Mouse (Mus musculus) embryonic facial prominence, embryonic 12.5 days (tissue): ENCODE results near the gene Hoxc10. TPM values are rescaled to one million over a fixed set of nuclear protein-coding genes. Genes with fewer than 3 reads are reported as not detected.

Source experiments
- ATAC-seq: fragments of 200-750 bp; cut with Nextera tagmentation; 2 replicates; pipeline ENCODE4 v1.8.0; 2017; ENCODE audit not compliant: insufficient number of reproducible peaks, insufficient read depth, low FRiP score, low TSS enrichment
- H3K27ac ChIP-seq: fragments of 300-500 bp; sonication (generic); 2 replicates; pipeline ENCODE4 v1.5.1; 2016; ENCODE audit warnings: mild to moderate bottlenecking
- H3K27me3 ChIP-seq: fragments of 300-500 bp; sonication (generic); 2 replicates; pipeline ENCODE4 v1.6.1; 2016; ENCODE audit warnings: mild to moderate bottlenecking, moderate library complexity
- H3K36me3 ChIP-seq: fragments of 300-500 bp; sonication (generic); 2 replicates; pipeline ENCODE4 v1.6.1; 2016; ENCODE audit warnings: mild to moderate bottlenecking
- H3K4me1 ChIP-seq: fragments of 300-500 bp; sonication (generic); 2 replicates; pipeline ENCODE4 v1.6.1; 2016
- H3K4me2 ChIP-seq: fragments of 300-500 bp; sonication (generic); replicated peaks from 2 replicates; pipeline ENCODE4 v1.6.1; 2016; ENCODE audit warnings: mild to moderate bottlenecking, moderate library complexity
- H3K4me3 ChIP-seq: fragments of 300-500 bp; sonication (generic); 2 replicates; pipeline ENCODE4 v1.5.1; 2016; ENCODE audit warnings: mild to moderate bottlenecking
- H3K9ac ChIP-seq: fragments of 300-500 bp; sonication (generic); 2 replicates; pipeline ENCODE4 v1.6.1; 2016; ENCODE audit warnings: mild to moderate bottlenecking, moderate library complexity
- H3K9me3 ChIP-seq: fragments of 300-500 bp; sonication (generic); 2 replicates; pipeline ENCODE4 v1.6.1; 2016; ENCODE audit warnings: mild to moderate bottlenecking, moderate library complexity
- WGBS: fragments of 180-500 bp; shearing (Covaris S2); methylation state at CpG from one replicate; pipeline ENCODE4 v1.1.7; 2016; 5-methylcytosine and 5-hydroxymethylcytosine counted together
- polyA plus RNA-seq: library from polyadenylated mRNA; unstranded; fragments of >200 nt; fragmentation: Nextera tagmentation; extraction: Ambion mirVana; gene quantifications from 2 replicates; pipeline ENCODE4 v1.2.1, GENCODE M21; 2016

Hoxc10 gene
- polyA plus RNA-seq, 1 experiment from 2014 or later: not detected

DNA sequence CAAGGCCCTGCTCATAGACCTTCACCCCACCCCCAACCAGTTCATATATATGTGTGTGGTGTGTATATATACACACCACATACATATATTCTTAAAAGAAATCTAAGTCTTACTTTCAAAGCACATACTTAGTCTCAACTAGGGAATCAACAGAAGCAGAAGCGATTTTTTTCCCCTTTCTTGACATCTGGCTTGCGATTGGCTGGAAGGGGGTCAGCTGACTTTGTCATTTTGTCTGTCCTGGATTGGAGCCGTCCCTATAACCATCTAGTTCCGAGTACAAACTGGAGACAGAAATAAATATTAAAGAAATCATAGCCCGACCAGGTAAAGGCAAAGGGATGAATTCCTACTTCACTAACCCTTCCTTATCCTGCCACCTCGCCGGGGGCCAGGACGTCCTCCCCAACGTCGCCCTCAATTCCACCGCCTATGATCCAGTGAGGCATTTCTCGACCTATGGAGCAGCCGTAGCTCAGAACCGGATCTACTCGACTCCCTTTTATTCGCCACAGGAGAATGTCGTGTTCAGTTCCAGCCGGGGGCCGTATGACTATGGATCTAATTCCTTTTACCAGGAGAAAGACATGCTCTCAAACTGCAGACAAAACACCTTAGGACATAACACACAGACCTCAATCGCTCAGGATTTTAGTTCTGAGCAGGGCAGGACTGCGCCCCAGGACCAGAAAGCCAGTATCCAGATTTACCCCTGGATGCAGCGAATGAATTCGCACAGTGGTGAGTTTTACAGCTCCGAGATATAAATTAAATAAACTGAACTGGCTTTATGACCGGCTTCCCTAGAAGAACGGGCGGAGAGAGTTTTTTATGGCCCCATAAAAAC is 42.9 kb downstream of the Hoxc10 start:
- Histone ChIP-seq H3K9ac (no peak overlapping the region), H3K27me3 (peaks cover 98% of the 10 kb centered on the region), H3K9me3 (no peaks in the 10 kb centered on the region), H3K4me1 (no peaks in the 10 kb centered on the region), H3K27ac (no peak overlapping the region), H3K4me2 (no peak overlapping the region), H3K36me3 (no peaks in the 10 kb centered on the region), H3K4me3 (no peak overlapping the region)
- WGBS: 1% methylated on average over 27 of the region's 27 CpGs
- ATAC-seq: no peak

DNA sequence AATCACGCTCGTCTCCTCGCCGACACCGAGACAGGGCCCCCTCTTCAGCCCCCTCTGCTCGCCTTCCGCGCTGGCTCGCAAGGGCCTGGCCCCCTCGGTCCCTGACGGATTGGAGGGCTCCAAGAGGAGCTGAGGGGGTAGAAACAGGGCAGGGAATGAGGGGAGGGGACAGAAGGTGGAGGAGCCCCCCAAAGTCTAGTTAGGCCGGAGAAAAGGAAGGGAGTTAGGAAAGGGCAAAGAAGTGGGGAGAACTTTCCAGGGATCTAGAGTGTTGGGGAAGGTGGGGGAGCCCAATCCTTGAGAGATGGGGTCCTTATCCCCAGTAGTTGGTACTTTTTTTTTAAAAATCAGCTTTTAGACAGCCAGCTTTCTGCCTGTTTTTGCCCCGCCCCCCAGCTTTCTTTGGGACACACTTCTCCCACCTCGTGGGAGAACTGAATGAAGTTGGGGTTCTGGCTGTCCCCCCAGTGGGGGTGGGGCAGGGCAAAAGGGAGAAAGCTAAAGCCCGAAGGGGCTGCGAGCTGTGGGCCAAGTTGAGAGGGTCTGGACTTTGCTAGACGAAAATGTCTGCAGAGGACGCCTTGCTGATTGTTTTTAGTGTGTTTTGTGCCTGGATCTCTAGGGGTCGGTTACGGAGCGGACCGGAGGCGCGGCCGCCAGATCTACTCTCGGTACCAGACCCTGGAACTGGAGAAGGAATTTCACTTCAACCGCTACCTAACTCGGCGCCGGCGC is 43.7 kb downstream of the Hoxc10 start:
- Histone ChIP-seq H3K9ac (no peak overlapping the region), H3K9me3 (no peaks in the 10 kb centered on the region), H3K4me3 (no peak overlapping the region), H3K4me2 (no peak overlapping the region), H3K27me3 (peaks cover 98% of the 10 kb centered on the region), H3K4me1 (no peaks in the 10 kb centered on the region), H3K27ac (no peak overlapping the region), H3K36me3 (no peaks in the 10 kb centered on the region)
- no peak for ATAC-seq
- WGBS: under 1% methylated on average over 31 of the region's 31 CpGs

DNA sequence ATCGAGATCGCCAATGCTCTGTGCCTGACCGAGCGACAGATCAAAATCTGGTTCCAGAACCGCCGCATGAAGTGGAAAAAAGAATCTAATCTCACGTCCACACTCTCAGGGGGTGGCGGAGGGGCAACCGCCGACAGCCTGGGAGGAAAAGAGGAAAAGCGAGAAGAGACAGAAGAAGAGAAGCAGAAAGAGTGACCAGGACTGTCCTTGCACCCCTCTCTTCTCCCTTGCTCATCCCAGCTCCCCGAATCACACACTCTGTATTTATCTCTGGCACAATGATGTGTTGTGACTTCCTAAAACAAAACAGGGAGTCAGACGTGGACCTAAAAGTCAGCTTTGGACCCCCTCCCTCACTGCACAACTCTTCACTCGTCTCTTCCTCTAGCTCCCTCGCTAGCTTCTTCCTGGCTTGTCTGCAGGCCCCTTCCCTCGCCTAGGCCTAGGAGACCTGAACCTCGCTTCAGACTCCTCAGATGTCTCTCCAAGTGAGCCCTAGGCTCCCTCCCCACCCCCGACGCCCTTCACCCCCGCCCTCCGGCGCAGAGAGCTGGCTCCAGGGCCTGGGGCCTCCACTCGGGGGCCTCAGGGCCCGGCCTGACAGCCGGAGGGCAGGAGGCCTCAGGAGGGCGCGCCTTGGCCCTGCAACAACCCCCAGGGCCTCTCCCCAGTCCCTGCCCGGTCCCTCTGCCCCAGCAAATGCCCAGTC is 44.4 kb downstream of the Hoxc10 start:
- Histone ChIP-seq H3K27me3 (peaks cover 98% of the 10 kb centered on the region), H3K9me3 (no peaks in the 10 kb centered on the region), H3K4me3 (no peak overlapping the region), H3K4me2 (no peak overlapping the region), H3K9ac (no peak overlapping the region), H3K27ac (no peak overlapping the region), H3K36me3 (no peaks in the 10 kb centered on the region), H3K4me1 (no peaks in the 10 kb centered on the region)
- WGBS: 1% methylated on average over 28 of the region's 28 CpGs
- ATAC-seq: no peak

DNA sequence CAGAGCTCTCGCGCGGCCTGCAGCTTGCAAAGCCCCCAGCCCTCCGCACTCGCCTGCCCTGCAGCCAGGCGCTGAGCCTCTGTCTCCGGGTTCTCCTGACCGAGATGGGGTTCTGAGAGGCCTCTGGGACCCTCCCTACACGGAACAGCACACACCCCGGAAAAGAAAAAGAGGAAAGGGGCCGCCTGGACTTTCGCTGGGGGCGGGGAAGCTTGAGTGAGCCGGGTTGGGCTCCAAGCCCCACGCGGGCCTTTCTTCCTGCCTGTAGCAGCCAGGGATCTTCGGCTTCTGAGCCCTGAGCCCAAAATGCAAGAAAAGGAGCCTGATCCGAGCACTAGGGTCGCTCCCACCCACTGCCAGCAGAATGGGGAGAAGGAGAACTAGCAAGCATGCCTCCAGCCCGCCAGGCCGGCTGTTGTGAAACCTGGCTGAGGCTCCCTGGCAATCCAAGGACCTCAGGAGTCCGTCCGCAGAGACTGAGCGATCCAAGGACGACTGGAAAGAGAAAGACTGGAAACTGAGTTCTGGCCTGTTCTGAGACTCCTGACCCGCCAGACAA is 45.4 kb downstream of the Hoxc10 start:
- no peak for ATAC-seq
- no peak overlapping the region for H3K9ac ChIP-seq
- no peak overlapping the region; the same call in 1 of the 2 replicates for H3K4me2 ChIP-seq
- WGBS: 2% methylated on average over 26 of the region's 26 CpGs
- H3K4me1 ChIP-seq: no peaks in the 10 kb centered on the region
- no peaks in the 10 kb centered on the region for H3K9me3 ChIP-seq
- no peaks in the 10 kb centered on the region for H3K36me3 ChIP-seq
- H3K4me3 ChIP-seq: no peak overlapping the region
- H3K27me3 ChIP-seq: peaks cover 98% of the 10 kb centered on the region
- H3K27ac ChIP-seq: no peak overlapping the region

DNA sequence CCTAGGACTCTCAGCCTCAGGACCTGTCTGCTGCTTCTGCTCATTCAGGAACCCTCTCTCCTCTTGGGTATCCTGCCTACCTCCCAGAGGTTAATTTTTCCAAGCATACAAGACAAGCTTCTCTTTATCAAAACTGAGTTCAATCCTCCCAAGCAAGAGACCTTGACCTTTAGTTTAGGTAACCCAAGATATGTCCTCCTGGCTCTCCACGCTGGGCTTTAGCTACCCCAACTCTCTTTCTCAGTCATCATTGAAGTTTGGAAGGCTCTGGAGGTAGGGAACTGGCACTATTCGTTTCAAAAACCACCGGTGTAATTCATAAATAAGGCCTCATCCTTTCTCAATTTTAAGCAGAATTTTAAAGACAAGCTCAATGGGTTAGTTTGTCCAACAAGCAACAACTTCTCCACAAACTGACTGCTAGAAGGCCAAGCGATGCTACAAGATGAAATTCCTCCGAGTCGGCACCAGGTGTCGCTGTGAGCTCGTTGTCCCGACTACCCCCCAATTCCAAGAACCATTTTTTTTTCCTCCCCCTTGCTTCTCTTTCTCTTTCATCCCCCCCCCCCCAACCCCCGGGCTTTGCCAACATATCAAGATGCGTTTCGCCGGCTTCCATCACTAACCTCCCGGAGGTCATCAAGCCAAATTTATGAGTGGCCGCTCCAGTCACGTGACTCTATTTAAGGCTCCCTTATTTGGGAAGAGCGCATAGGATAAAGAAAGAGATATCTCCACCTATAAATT is 46.8 kb downstream of the Hoxc10 start:
- H3K27me3 ChIP-seq: peaks cover 98% of the 10 kb centered on the region
- no peak overlapping the region for H3K9ac ChIP-seq
- H3K4me2 ChIP-seq: peak overlapping the region; percentile 5; the same call in 1 of the 2 replicates
- WGBS: 3% methylated on average over 17 of the region's 17 CpGs
- no peaks in the 10 kb centered on the region for H3K9me3 ChIP-seq
- no peak for ATAC-seq
- H3K27ac ChIP-seq: no peak overlapping the region
- H3K36me3 ChIP-seq: no peaks in the 10 kb centered on the region
- no peak overlapping the region for H3K4me3 ChIP-seq
- H3K4me1 ChIP-seq: no peaks in the 10 kb centered on the region

DNA sequence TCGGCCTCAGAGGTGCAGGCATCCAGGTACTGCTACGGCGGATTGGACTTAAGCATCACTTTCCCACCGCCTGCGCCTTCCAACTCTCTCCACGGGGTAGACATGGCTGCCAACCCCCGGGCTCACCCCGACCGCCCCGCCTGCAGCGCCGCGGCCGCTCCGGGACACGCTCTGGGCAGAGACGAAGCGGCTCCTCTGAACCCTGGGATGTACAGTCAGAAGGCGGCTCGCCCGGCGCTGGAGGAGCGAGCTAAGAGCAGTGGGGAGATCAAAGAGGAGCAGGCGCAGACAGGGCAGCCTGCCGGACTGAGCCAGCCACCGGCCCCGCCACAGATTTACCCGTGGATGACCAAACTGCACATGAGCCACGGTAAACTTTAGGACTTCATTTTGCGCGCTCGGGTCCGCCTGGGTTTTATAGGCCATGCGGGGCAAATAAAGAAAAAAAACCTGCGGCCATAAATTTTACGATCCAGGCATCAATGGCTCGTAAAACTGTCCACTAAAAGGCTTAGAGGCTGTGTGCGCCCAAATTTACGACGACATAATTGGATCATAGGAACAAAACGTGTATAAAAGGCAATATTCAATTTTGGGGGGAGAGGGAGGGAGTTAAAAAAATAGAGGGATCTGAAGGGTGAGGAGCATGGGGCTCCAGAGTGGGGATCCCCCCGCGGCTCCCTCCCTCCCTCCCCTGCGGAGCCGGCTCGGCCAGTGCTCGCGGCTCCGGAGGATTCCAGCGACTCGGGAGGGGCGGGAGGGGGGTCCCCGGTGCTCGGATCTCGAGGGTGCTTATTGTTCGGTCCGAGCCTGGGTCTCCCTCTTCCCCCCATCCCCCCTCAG is 47.8 kb downstream of the Hoxc10 start:
- H3K27ac ChIP-seq: no peak overlapping the region
- no peaks in the 10 kb centered on the region for H3K4me1 ChIP-seq
- H3K9me3 ChIP-seq: no peaks in the 10 kb centered on the region
- WGBS: 1% methylated on average over 43 of the region's 57 CpGs
- peak; percentile 44; the same call in 1 of the 2 replicates for ATAC-seq
- H3K27me3 ChIP-seq: peaks cover 98% of the 10 kb centered on the region
- H3K36me3 ChIP-seq: no peaks in the 10 kb centered on the region
- peak overlapping the region; percentile 19; the same call in 1 of the 2 replicates for H3K4me2 ChIP-seq
- H3K4me3 ChIP-seq: 0 out of 2 replicates have a peak overlapping the region, but pooled peaks have one; percentile 9
- H3K9ac ChIP-seq: no peak overlapping the region

DNA sequence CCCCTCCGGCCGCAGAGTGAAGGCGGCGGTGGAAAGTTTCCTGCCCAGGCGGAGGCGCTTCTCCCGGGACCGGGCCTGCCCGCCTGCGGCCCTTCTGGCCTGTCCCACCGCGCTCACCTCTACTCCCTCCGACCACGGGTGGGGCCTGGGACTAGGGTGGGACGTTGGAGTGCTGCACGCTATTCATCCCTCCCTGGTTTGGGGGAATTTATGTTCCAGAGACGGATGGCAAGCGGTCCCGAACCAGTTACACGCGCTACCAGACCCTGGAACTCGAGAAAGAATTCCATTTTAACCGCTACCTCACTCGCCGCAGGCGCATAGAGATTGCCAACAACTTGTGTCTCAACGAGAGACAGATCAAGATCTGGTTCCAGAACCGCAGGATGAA is 48.4 kb downstream of the Hoxc10 start:
- WGBS: under 1% methylated on average over 28 of the region's 28 CpGs
- H3K36me3 ChIP-seq: no peaks in the 10 kb centered on the region
- H3K9ac ChIP-seq: no peak overlapping the region
- H3K9me3 ChIP-seq: no peaks in the 10 kb centered on the region
- H3K27ac ChIP-seq: no peak overlapping the region
- no peak for ATAC-seq
- H3K4me1 ChIP-seq: no peaks in the 10 kb centered on the region
- 0 out of 2 replicates have a peak overlapping the region, but pooled peaks have one; percentile 7 for H3K4me3 ChIP-seq
- H3K27me3 ChIP-seq: peaks cover 98% of the 10 kb centered on the region
- H3K4me2 ChIP-seq: 0 out of 2 replicates have a peak overlapping the region, but pooled peaks have one; percentile 3

DNA sequence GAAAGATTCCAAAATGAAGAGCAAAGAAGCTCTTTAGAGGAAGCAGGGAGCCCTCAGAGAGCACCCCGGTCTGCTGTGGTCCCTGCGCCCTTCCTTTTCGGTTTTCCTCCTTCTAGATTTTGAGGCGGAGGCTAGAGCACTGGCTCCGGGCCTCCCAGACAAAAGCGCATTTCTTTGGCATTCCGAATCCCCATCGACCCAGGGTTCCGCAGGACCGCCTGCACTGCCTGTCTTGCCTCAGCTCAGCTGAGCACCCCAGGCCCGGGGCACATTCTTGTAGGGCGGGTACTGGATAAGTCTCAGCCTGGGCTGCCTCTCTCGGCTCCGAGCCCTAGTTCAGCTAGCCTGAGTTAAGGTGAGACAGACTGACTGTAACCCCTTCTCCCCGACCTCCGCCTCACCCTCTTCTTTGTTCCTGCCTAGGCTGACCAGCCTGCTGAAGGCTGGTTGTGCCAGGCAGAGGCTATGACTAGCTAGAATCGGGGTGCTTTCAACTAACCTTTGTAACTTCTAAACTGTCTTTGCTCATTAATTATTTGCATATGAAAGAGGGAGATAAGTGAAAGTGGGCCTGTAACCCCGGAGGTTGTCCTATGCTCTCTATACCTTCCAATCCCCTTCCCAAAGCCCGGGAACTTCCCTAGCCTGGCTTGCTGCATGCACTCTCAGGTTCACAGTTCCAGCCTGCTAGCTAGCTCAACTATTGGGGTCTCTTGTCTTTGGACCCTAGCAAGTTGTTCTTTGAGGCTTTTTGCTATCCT is 49.0 kb downstream of the Hoxc10 start:
- H3K4me1 ChIP-seq: no peaks in the 10 kb centered on the region
- H3K36me3 ChIP-seq: no peaks in the 10 kb centered on the region
- WGBS: 3% methylated on average over 19 of the region's 19 CpGs
- H3K4me3 ChIP-seq: no peak overlapping the region
- no peak overlapping the region for H3K27ac ChIP-seq
- no peaks in the 10 kb centered on the region for H3K9me3 ChIP-seq
- H3K9ac ChIP-seq: no peak overlapping the region
- peaks cover 98% of the 10 kb centered on the region for H3K27me3 ChIP-seq
- no peak for ATAC-seq
- no peak overlapping the region for H3K4me2 ChIP-seq

DNA sequence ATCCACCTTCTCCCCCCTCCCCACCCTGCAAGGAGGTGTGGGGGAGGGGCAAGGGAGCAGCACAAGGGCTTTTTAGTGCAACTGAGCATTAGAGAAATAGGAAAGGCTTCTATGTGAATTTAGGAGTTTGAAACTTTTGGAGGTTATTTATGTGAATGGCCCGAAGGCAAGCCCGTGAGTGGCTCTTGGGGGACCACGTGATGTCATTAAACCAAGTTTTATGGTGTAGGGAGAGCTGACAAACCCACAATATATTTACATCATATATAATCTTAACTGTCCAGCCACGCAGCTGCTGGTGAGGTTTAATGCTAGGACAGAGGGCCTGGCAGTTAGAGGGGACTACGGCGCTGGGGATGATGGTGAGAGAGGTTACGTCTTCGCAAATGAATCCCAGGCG is 52.0 kb downstream of the Hoxc10 start, which contains the start of gene Hoxc4:
Gene Hoxc4, plus strand, starts transcription at position 299 of the 400 bp plus-strand sequence.
- no peak for ATAC-seq
- Histone ChIP-seq H3K4me1 (no peaks in the 10 kb centered on the region), H3K36me3 (no peaks in the 10 kb centered on the region), H3K27ac (no peak within 1 kb of the TSS), H3K4me2 (no peak within 1 kb of the TSS), H3K4me3 (no peak within 1 kb of the TSS), H3K9ac (no peak within 1 kb of the TSS), H3K27me3 (peaks cover 100% of the 10 kb centered on the region), H3K9me3 (no peaks in the 10 kb centered on the region)
- 4% methylated on average over 9 of the region's 9 CpGs for WGBS
